Mouse (Mus musculus): ENCODE measurements around the gene Slc25a4. TPM values are rescaled to one million over a fixed set of nuclear protein-coding genes. Genes with fewer than 3 reads are reported as not detected.
"Not testable (repeated sequence)": the region's sequence is repeated elsewhere in the genome, so short reads cannot be mapped to it uniquely, and the experiment has no call there.

Slc25a4 gene
- polyA plus RNA-seq, 1 experiment from 2014 or later = 124 TPM

GRCm38 (mm10) chr8:46231968-46232367 is 20.9 kb upstream of the Slc25a4 start:
- not testable (repeated sequence) for H3K4me1 ChIP-seq (replicated peaks); ATAC-seq (ENCODE audit: low read depth); H3K4me3 ChIP-seq (replicated peaks); H3K36me3 ChIP-seq; H3K27me3 ChIP-seq; H3K9me3 ChIP-seq (replicated peaks); H3K27ac ChIP-seq; DNase-seq; H3K9ac ChIP-seq; H3K4me2 ChIP-seq
- WGBS (ENCODE audit: insufficient replicate concordance) = 59% methylated on average over 7 of the region's 7 CpGs

GRCm38 (mm10) chr8:46226622-46227021 is 15.5 kb upstream of the Slc25a4 start:
- Histone ChIP-seq H3K9me3 (replicated peaks) (no peaks in the 10 kb centered on the region), H3K4me1 (replicated peaks) (no peaks in the 10 kb centered on the region), H3K9ac (no peak overlapping the region), H3K36me3 (no peaks in the 10 kb centered on the region), H3K27me3 (no peaks in the 10 kb centered on the region), H3K4me2 (no peak overlapping the region), H3K27ac (no peak overlapping the region), H3K4me3 (replicated peaks) (no peak overlapping the region)
- DNase-seq = no peak
- 76% methylated on average over 5 of the region's 5 CpGs for WGBS (ENCODE audit: insufficient replicate concordance)
- no peak for ATAC-seq (ENCODE audit: low read depth)

GRCm38 (mm10) chr8:46225501-46225900 is 14.4 kb upstream of the Slc25a4 start:
- H3K4me2 ChIP-seq = no peak overlapping the region
- H3K27ac ChIP-seq = no peak overlapping the region
- no peaks in the 10 kb centered on the region for H3K4me1 ChIP-seq (replicated peaks)
- no peak for ATAC-seq (ENCODE audit: low read depth)
- no peak for DNase-seq
- no peaks in the 10 kb centered on the region for H3K27me3 ChIP-seq
- H3K9me3 ChIP-seq (replicated peaks) = no peaks in the 10 kb centered on the region
- H3K9ac ChIP-seq = no peak overlapping the region
- no peak overlapping the region for H3K4me3 ChIP-seq (replicated peaks)
- no peaks in the 10 kb centered on the region for H3K36me3 ChIP-seq
- WGBS (ENCODE audit: insufficient replicate concordance) = 61% methylated on average over 3 of the region's 3 CpGs

- Histone ChIP-seq H3K4me3 (replicated peaks) (no peak overlapping the region), H3K9me3 (replicated peaks) (no peaks in the 10 kb centered on the region), H3K27me3 (no peaks in the 10 kb centered on the region), H3K9ac (no peak overlapping the region), H3K4me1 (replicated peaks) (peaks cover 5% of the 10 kb centered on the region; the same call in 1 of the 2 replicates), H3K36me3 (no peaks in the 10 kb centered on the region), H3K4me2 (no peak overlapping the region), H3K27ac (no peak overlapping the region)
- 46% methylated on average over 3 of the region's 3 CpGs for WGBS (ENCODE audit: insufficient replicate concordance)
- no peak for ATAC-seq (ENCODE audit: low read depth)
- DNase-seq = no peak
These were observed 9.5 kb upstream of the Slc25a4 start for GRCm38 (mm10) chr8:46220566-46220965.

- Histone ChIP-seq H3K27me3 (no peaks in the 10 kb centered on the region), H3K4me1 (replicated peaks) (peaks cover 6% of the 10 kb centered on the region; the same call in 1 of the 2 replicates), H3K4me3 (replicated peaks) (peak overlapping the region; percentile 47), H3K36me3 (no peaks in the 10 kb centered on the region), H3K27ac (no peak overlapping the region), H3K9me3 (replicated peaks) (no peaks in the 10 kb centered on the region), H3K9ac (peak overlapping the region; percentile 59; the same call in 1 of the 2 replicates), H3K4me2 (peak overlapping the region; percentile 66)
- ATAC-seq (ENCODE audit: low read depth) = peak; percentile 74
- DNase-seq = no peak
- 9% methylated on average over 14 of the region's 14 CpGs for WGBS (ENCODE audit: insufficient replicate concordance)
These were observed 5.8 kb upstream of the Slc25a4 start for GRCm38 (mm10) chr8:46216838-46217237.

- no peak for ATAC-seq (ENCODE audit: low read depth)
- Histone ChIP-seq H3K4me2 (no peak overlapping the region), H3K4me1 (replicated peaks) (peaks cover 33% of the 10 kb centered on the region), H3K9me3 (replicated peaks) (no peaks in the 10 kb centered on the region), H3K36me3 (peaks cover 4% of the 10 kb centered on the region), H3K9ac (no peak overlapping the region), H3K27ac (no peak overlapping the region), H3K4me3 (replicated peaks) (no peak overlapping the region), H3K27me3 (peaks cover 13% of the 10 kb centered on the region)
- DNase-seq = no peak
- WGBS (ENCODE audit: insufficient replicate concordance) = 58% methylated on average over 2 of the region's 2 CpGs
These were observed 2.9 kb upstream of the Slc25a4 start for GRCm38 (mm10) chr8:46213971-46214480.

- no peak overlapping the region for H3K27ac ChIP-seq
- H3K9ac ChIP-seq = no peak overlapping the region
- no peak overlapping the region for H3K4me3 ChIP-seq (replicated peaks)
- WGBS (ENCODE audit: insufficient replicate concordance) = 58% methylated on average over 7 of the region's 7 CpGs
- no peak overlapping the region for H3K4me2 ChIP-seq
- ATAC-seq (ENCODE audit: low read depth) (no peak), DNase-seq (no peak)
- H3K27me3 ChIP-seq = peaks cover 13% of the 10 kb centered on the region
- H3K36me3 ChIP-seq = peaks cover 21% of the 10 kb centered on the region
- peaks cover 40% of the 10 kb centered on the region for H3K4me1 ChIP-seq (replicated peaks)
- no peaks in the 10 kb centered on the region for H3K9me3 ChIP-seq (replicated peaks)
These were observed 1.1 kb upstream of the Slc25a4 start for GRCm38 (mm10) chr8:46212194-46212593.

- WGBS (ENCODE audit: insufficient replicate concordance) = 27% methylated on average over 13 of the region's 13 CpGs
- peaks cover 13% of the 10 kb centered on the region for H3K27me3 ChIP-seq
- 0 out of 2 replicates have a peak overlapping the region, but pooled peaks have one; percentile 60 for H3K27ac ChIP-seq
- H3K9me3 ChIP-seq (replicated peaks) = no peaks in the 10 kb centered on the region
- H3K4me2 ChIP-seq = peak overlapping the region; percentile 78
- ATAC-seq (ENCODE audit: low read depth) (no peak), DNase-seq (no peak)
- H3K36me3 ChIP-seq = peaks cover 26% of the 10 kb centered on the region
- H3K4me1 ChIP-seq (replicated peaks) = peaks cover 35% of the 10 kb centered on the region
- 0 out of 2 replicates have a peak overlapping the region, but pooled peaks have one; percentile 56 for H3K9ac ChIP-seq
- peak overlapping the region; percentile 70 for H3K4me3 ChIP-seq (replicated peaks)
These were observed 557 bp upstream of the Slc25a4 start for GRCm38 (mm10) chr8:46211611-46212071.

- H3K27ac ChIP-seq = no peak overlapping the region
- no peak overlapping the region for H3K9ac ChIP-seq
- H3K9me3 ChIP-seq (replicated peaks) = no peaks in the 10 kb centered on the region
- WGBS (ENCODE audit: insufficient replicate concordance) = 80% methylated on average over 15 of the region's 15 CpGs
- H3K4me1 ChIP-seq (replicated peaks) = peaks cover 35% of the 10 kb centered on the region
- H3K4me2 ChIP-seq = 0 out of 2 replicates have a peak overlapping the region, but pooled peaks have one; percentile 19
- H3K36me3 ChIP-seq = peaks cover 37% of the 10 kb centered on the region
- ATAC-seq (ENCODE audit: low read depth) (no peak), DNase-seq (no peak)
- H3K4me3 ChIP-seq (replicated peaks) = no peak overlapping the region
- H3K27me3 ChIP-seq = peaks cover 13% of the 10 kb centered on the region
These were observed 2.0 kb downstream of the Slc25a4 start for GRCm38 (mm10) chr8:46209057-46209456.

GRCm38 (mm10) chr8:46208354-46208753 is 2.7 kb downstream of the Slc25a4 start:
- Histone ChIP-seq H3K27me3 (peaks cover 13% of the 10 kb centered on the region), H3K27ac (no peak overlapping the region), H3K4me2 (no peak overlapping the region), H3K9ac (no peak overlapping the region), H3K4me3 (replicated peaks) (no peak overlapping the region), H3K36me3 (peaks cover 37% of the 10 kb centered on the region), H3K9me3 (replicated peaks) (no peaks in the 10 kb centered on the region), H3K4me1 (replicated peaks) (peaks cover 35% of the 10 kb centered on the region)
- WGBS (ENCODE audit: insufficient replicate concordance) = 83% methylated on average over 12 of the region's 12 CpGs
- ATAC-seq (ENCODE audit: low read depth) (no peak), DNase-seq (no peak)

- DNase-seq (no peak), ATAC-seq (ENCODE audit: low read depth) (no peak)
- Histone ChIP-seq H3K9me3 (replicated peaks) (no peaks in the 10 kb centered on the region), H3K4me3 (replicated peaks) (no peak overlapping the region), H3K9ac (no peak overlapping the region), H3K27ac (no peak overlapping the region), H3K4me1 (replicated peaks) (peaks cover 29% of the 10 kb centered on the region), H3K36me3 (peaks cover 37% of the 10 kb centered on the region), H3K4me2 (no peak overlapping the region), H3K27me3 (peaks cover 13% of the 10 kb centered on the region)
- WGBS (ENCODE audit: insufficient replicate concordance) = 81% methylated on average over 6 of the region's 6 CpGs
These were observed 5.0 kb downstream of the Slc25a4 start for GRCm38 (mm10) chr8:46206107-46206506.

- H3K4me1 ChIP-seq (replicated peaks) = peaks cover 19% of the 10 kb centered on the region
- H3K27ac ChIP-seq = no peak overlapping the region
- DNase-seq (no peak), ATAC-seq (ENCODE audit: low read depth) (no peak)
- no peaks in the 10 kb centered on the region for H3K9me3 ChIP-seq (replicated peaks)
- peaks cover 37% of the 10 kb centered on the region for H3K36me3 ChIP-seq
- H3K4me2 ChIP-seq = no peak overlapping the region
- 0 out of 2 replicates have a peak, but pooled peaks cover 3% of the 10 kb centered on the region for H3K27me3 ChIP-seq
- no peak overlapping the region for H3K4me3 ChIP-seq (replicated peaks)
- 70% methylated on average over 9 of the region's 9 CpGs for WGBS (ENCODE audit: insufficient replicate concordance)
- no peak overlapping the region for H3K9ac ChIP-seq
These were observed 6.0 kb downstream of the Slc25a4 start for GRCm38 (mm10) chr8:46204974-46205640.
